Mouse (Mus musculus) spleen, postnatal 10 days (tissue): ENCODE results near the gene Mlph.

Experiments used
- DNase-seq, 2 experiments: peaks; one replicate each; pipeline ENCODE4 v3.0.0; 2021 to 2022; ENCODE audit warnings: low spot score in 2 of 2

The Mlph gene

GRCm38 (mm10) chr1:90909161-90909560 lies 5.7 kb upstream of the Mlph start:
- no peak for DNase-seq

GRCm38 (mm10) chr1:90909631-90910152 lies 5.2 kb upstream of the Mlph start:
- DNase-seq = peak in 1 of 2 experiments; percentile 17

DNA sequence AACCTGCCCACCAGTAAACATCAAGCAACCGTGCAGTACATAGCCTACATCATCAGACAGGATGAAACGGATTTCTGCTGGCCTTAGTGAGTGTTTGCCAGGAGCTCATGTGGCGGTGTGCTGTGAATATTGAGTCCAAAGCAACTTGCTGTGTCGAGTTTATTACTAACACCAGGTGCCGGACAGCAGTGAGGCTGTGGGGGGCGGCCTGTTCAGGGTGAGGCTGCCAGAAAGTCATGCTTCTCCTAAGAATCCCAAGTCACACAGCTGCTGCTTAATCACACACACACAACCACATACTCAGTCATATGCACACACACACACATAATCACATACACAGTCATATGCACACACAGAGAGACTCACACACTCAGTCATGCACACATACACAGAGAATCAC lies 1.7 kb upstream of the Mlph start:
- no peak for DNase-seq

- DNase-seq = no peak
These were observed 2.6 kb downstream of the Mlph start for GRCm38 (mm10) chr1:90917509-90917908.

DNA sequence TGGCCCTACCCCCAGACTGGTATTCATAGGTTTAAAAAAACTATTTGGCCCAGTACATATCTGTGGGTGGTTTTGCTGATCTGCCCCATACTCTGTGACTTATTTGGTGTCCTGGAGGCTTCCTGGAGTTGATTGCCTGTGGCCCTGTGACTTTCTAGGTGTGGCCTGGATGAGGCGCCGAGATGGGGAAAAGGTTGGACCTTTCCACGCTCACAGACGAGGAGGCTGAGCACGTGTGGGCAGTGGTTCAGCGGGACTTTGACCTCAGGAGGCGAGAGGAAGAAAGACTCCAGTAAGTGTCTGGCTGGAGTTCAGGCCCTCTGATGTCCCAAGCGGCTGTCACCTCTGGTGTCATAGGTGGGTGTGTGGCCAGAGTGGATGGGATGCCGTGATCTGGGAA lies 6.8 kb downstream of the Mlph start:
- DNase-seq = no peak

GRCm38 (mm10) chr1:90926030-90926429 lies 11.1 kb downstream of the Mlph start:
- DNase-seq = no peak

DNA sequence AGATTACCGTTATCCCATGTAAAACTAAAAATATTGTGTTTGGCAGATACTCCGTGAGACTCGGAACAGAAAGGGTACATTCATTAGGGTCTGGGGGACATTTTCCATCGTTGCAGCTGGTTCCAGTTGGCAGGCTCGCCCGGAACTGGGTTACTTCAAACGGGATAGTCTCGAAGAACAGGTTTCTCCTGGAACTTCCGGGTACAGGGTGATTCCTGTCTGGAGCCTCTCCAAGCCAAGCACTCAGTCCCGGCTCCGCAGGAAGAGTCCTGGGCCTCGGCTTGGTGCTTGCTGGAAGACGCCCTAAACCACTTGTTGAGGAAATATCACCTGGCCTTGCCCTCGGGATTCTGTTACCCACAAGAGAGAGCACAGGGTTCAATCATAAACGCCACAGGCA lies 12.4 kb downstream of the Mlph start:
- DNase-seq = no peak

GRCm38 (mm10) chr1:90927929-90928574 lies 13.2 kb downstream of the Mlph start:
- DNase-seq = no peak

DNA sequence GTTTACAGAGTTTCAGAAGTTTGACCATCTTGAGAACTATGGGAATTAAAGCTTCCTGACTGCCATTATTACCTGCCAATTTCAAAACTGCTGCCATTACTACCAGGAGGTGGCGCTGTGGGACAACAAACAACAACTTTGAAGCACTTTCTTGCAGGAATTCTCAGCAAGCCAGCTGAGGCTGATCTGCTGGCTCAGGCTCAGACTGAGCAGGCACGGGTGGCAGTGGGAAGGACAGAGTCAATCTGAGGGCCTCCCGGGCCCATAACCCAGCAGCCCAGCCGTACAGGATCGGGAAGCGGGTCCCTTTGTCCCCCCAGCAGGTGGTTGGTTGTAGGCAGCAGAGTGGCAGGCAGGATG lies 13.7 kb downstream of the Mlph start:
- DNase-seq = peak; percentile 39 to 76

GRCm38 (mm10) chr1:90933001-90933400 lies 18.1 kb downstream of the Mlph start:
- no peak for DNase-seq

GRCm38 (mm10) chr1:90936990-90937389 lies 22.1 kb downstream of the Mlph start:
- no peak for DNase-seq

GRCm38 (mm10) chr1:90939980-90940379 lies 25.1 kb downstream of the Mlph start:
- DNase-seq = no peak

DNA sequence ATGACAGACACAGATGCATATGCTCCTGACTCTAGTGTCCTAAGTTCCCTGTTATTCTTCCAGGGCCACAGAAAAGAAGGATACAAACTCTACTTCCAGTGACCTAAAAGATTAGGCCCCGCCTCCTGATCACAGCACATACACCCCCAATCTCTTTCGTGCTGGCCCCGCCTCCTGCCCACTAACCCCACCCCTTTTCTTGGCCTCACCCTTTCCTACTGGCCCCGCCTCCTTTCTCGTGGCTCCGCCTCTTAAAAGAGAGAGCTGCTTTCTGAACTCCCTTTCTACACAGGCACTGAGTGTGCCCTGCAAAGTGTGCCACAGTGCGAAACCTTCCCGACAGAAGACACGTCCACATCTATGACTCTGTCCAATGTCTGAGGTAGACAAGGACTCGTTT lies 30.3 kb downstream of the Mlph start:
- peak in 1 of 2 experiments; percentile 43 for DNase-seq

- DNase-seq = no peak
These were observed 32.4 kb downstream of the Mlph start for GRCm38 (mm10) chr1:90947252-90947651.

DNA sequence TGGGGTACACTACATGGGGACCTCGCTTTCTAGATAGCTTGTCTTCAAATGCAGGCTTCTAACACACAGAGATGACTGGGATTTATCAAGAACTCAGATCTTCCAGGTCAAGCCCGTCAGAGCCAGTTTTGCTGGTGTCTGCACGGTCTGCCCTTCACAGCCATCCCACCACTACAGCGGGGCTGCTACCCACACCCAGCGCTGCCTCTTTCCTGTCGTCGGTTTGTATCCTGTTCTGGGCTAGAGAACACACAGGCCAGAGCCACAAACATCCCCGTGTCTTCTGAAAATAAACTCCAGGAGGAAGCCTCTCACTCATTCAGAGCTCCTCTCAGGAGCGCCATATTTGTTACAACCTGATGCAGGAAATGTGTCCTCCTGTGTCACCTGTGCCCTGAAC lies 34.4 kb downstream of the Mlph start:
- DNase-seq = no peak

GRCm38 (mm10) chr1:90951670-90952069 lies 36.8 kb downstream of the Mlph start:
- DNase-seq = no peak

GRCm38 (mm10) chr1:90952808-90953207 lies 37.9 kb downstream of the Mlph start, which contains the start of gene Prlh:
Gene Prlh, plus strand, starts transcription at chr1:90953108.
- DNase-seq = no peak

GRCm38 (mm10) chr1:90953688-90954087 lies 38.8 kb downstream of the Mlph start:
- DNase-seq = no peak

DNA sequence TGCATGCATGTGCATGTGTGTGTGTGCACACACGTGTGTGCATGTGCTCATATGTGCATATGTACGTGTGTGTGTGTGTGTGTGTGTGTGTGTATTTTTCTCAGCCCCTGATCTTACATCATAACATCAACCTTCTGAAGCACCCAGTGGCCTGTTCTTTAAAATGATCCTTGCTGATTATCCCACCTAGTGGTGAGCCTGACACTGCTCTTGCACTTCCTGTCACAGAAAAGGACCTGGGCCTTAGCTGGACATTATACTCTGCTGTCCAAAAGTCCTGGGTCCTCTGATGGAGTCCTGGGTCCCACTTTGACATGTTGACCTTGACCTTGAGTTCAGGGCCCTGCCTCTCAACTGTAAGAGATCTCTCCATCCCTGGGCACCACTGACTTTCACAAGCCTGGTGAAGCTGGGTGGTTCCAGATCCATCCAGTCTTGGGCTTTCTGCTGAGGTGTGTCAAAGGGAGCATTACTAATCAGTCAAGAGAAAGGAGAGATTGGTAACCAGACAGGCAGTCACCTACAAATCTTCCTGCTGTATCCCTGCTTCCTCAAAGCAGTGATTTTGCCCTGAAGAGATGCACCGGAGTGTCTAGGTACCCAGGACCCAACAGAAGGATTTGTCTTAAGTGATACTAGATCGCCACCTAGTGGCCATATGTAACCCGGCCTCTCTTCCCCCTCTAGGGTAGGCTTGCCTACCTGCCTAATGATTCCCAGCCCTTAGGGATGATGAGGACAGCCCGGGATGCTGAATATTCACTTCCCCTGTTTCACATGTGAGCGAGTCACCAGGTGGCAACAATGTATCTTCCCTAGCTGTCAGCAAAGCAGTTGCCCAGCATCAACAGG lies 41.6 kb downstream of the Mlph start:
- DNase-seq = peak in 1 of 2 experiments; percentile 39

GRCm38 (mm10) chr1:90962526-90962925 lies 47.6 kb downstream of the Mlph start:
- DNase-seq = no peak

DNA sequence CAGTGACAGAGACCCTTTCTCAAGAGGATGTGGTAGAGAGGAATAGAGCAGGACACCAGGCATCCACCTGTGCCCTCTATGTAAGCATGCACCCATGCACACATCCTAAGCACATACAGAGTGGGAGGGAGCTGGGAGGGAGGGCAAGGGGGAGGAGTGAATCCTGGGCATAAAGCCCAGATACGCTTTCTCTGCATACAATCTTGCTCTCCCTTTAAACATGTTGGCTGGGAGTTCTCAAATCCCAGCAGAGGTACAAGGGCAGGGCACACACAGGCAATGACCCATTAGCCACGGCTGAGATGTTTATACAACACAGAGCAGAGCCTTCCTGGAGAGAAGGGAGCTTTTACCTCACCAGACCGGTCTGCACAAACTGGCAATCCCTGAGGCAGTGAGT lies 48.1 kb downstream of the Mlph start:
- no peak for DNase-seq

- no peak for DNase-seq
These were observed 52.7 kb downstream of the Mlph start for GRCm38 (mm10) chr1:90967583-90967982.

DNA sequence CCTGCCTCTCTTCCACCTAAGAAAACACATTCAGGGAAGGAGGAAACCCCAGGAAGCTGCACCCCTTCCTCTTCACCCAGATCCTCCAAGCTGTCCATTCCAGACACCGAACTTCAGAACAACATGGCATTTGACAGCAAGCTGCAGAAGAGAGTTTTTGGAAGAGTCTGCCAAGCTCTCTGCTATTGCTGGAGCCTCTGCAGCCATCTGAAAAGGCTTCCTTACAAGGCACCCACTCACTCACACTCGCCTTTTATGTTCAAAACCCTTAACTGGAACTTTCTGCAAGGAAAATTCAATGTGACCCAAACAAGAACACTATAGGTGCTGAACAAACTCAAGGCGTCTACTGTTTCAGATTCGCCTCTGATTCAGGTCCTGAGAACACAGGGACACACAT lies 53.8 kb downstream of the Mlph start:
- no peak for DNase-seq
